In the genomic region with DNA sequence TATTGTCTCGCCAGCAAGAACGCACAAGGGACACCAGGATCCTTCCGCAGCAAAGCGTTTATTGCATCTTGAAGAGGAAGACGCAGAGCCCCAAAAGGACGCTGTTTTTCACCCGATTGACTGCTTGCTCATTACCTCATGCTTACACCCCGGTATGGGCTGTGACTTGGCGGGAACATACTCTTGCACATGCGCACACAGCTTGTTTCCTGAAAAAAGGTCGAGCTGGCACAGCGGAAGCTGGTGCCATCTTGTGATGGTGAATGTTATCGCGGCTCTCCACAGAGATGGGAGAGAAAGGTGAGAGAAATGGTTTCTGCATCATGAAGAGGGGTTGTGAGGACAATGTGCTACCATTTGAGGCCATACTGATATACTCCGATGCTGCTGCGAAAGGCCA, we compare ENCODE assay signal across 25 mouse cellular contexts. TPM values are rescaled to one million over a fixed set of nuclear protein-coding genes. Genes with fewer than 3 reads are reported as not detected.
"Had no signal": no experiment of that assay in that cellular context is flagged by ENCODE, and none has a peak within 500 bp of the region (broad histone marks: within the 10 kb centered on the region; RNA-seq: fewer than 3 reads in every experiment).

No protein-coding gene starts in this region.

- ATAC-seq: midbrain, embryonic 16.5 days had no signal

- H3K4me1 ChIP-seq: midbrain, embryonic 10.5 days; midbrain, embryonic 12.5 days; neural tube, embryonic 13.5 days; neural tube, embryonic 15.5 days had no signal

- H3K4me2 ChIP-seq: lung, embryonic 14.5 days; midbrain, embryonic 12.5 days; neural tube, embryonic 13.5 days; neural tube, embryonic 15.5 days had no signal

- H3K27ac ChIP-seq: midbrain, embryonic 10.5 days; midbrain, embryonic 12.5 days; neural tube, embryonic 13.5 days; neural tube, embryonic 15.5 days had no signal

- H3K27me3 ChIP-seq: midbrain, embryonic 12.5 days; neural tube, embryonic 13.5 days; neural tube, embryonic 15.5 days had no signal

- H3K9me3 ChIP-seq: midbrain, embryonic 10.5 days; midbrain, embryonic 12.5 days; neural tube, embryonic 13.5 days; neural tube, embryonic 15.5 days had no signal

- DNase-seq: lung, adult 18-20 months; lung, embryonic 14.5 days; lung, postnatal 10 days; lung, postnatal 4 days; midbrain, embryonic 14.5 days; retina, postnatal 1 day; right cerebral cortex, adult 18-20 months; right cerebral cortex, postnatal 25 days; right cerebral cortex, postnatal 4 days; spleen, adult 18-20 months; thymus, adult 18-20 months; thymus, postnatal 25 days; thymus, postnatal 4 days had no signal

- H3K36me3 ChIP-seq: midbrain, embryonic 10.5 days; midbrain, embryonic 12.5 days; neural tube, embryonic 13.5 days; neural tube, embryonic 15.5 days had no signal

- H3K9ac ChIP-seq: lung, embryonic 14.5 days; midbrain, embryonic 12.5 days; neural tube, embryonic 13.5 days; neural tube, embryonic 15.5 days had no signal

- H3K4me3 ChIP-seq: midbrain, embryonic 10.5 days; midbrain, embryonic 12.5 days; myocyte; neural tube, embryonic 13.5 days; neural tube, embryonic 15.5 days had no signal

RNA-seq across cellular contexts. Expression of gene Olfr1124, which starts 7.7 kb away (rescaled TPM):
- polyA plus RNA-seq: lung, embryonic 14.5 days; midbrain, embryonic 14.5 days; myocyte; neural tube, embryonic 11.5 days; small intestine, adult 2 months; stomach, embryonic 14.5 days; urinary bladder, adult 2 months had no signal

RNA-seq across cellular contexts. Expression of gene Olfr1126, which starts 16.0 kb away (rescaled TPM):
- polyA plus RNA-seq: lung, embryonic 14.5 days; lung, embryonic 16.5 days; midbrain, embryonic 10.5 days; midbrain, embryonic 12.5 days; midbrain, embryonic 14.5 days; midbrain, embryonic 16.5 days; myocyte; neural tube, embryonic 11.5 days; neural tube, embryonic 13.5 days; neural tube, embryonic 15.5 days; small intestine, adult 2 months; stomach, embryonic 14.5 days; stomach, embryonic 16.5 days; urinary bladder, adult 2 months had no signal

RNA-seq across cellular contexts. Expression of gene Olfr1123, which starts 21.3 kb away (rescaled TPM):
- polyA plus RNA-seq: lung, embryonic 14.5 days; lung, embryonic 16.5 days; midbrain, embryonic 10.5 days; midbrain, embryonic 12.5 days; midbrain, embryonic 14.5 days; midbrain, embryonic 16.5 days; myocyte; neural tube, embryonic 11.5 days; neural tube, embryonic 13.5 days; neural tube, embryonic 15.5 days; small intestine, adult 2 months; stomach, embryonic 14.5 days; stomach, embryonic 16.5 days; urinary bladder, adult 2 months had no signal

RNA-seq across cellular contexts. Expression of gene Olfr1122, which starts 52.1 kb away (rescaled TPM):
- polyA plus RNA-seq: lung, embryonic 14.5 days; lung, embryonic 16.5 days; midbrain, embryonic 10.5 days; midbrain, embryonic 12.5 days; midbrain, embryonic 14.5 days; midbrain, embryonic 16.5 days; myocyte; neural tube, embryonic 11.5 days; neural tube, embryonic 13.5 days; neural tube, embryonic 15.5 days; small intestine, adult 2 months; stomach, embryonic 14.5 days; stomach, embryonic 16.5 days; urinary bladder, adult 2 months had no signal

RNA-seq across cellular contexts. Expression of gene Pramel7, which starts 59.2 kb away (rescaled TPM):
- polyA plus RNA-seq: lung, embryonic 14.5 days; lung, embryonic 16.5 days; midbrain, embryonic 10.5 days; midbrain, embryonic 12.5 days; midbrain, embryonic 14.5 days; midbrain, embryonic 16.5 days; myocyte; neural tube, embryonic 11.5 days; neural tube, embryonic 13.5 days; neural tube, embryonic 15.5 days; small intestine, adult 2 months; stomach, embryonic 14.5 days; stomach, embryonic 16.5 days; urinary bladder, adult 2 months had no signal
